Mouse (Mus musculus) activated CD4-positive, CD25-positive, alpha-beta regulatory T cell, adult 4 months (primary cell): ENCODE measurements at regions not wholly inside any gene's neighbourhood (a gene's known extent, or its start where the extent isn't known, plus 50 kb on each side); places are given as distances from the start of the nearest gene placed in this dataset.

Experiments
- ATAC-seq: one replicate; pipeline ENCODE4 v1.8.0; 2017

- ATAC-seq: no peak
Measured at GRCm38 (mm10) chr6:31285064-31285463, 113.5 kb upstream of the Mkln1 start.

GRCm38 (mm10) chr6:31285981-31286737 is 112.4 kb upstream of the Mkln1 start:
- ATAC-seq: no peak

- ATAC-seq: no peak
Measured at GRCm38 (mm10) chr6:31287176-31287575, 111.4 kb upstream of the Mkln1 start.

GRCm38 (mm10) chr6:31287686-31288085 is 110.8 kb upstream of the Mkln1 start:
- ATAC-seq: no peak

GRCm38 (mm10) chr6:31288421-31289233 is 109.9 kb upstream of the Mkln1 start:
- no peak for ATAC-seq

GRCm38 (mm10) chr6:31289234-31289486 is 109.4 kb upstream of the Mkln1 start:
- ATAC-seq: no peak

- no peak for ATAC-seq
Measured at GRCm38 (mm10) chr6:31292081-31292480, 106.5 kb upstream of the Mkln1 start.

- no peak for ATAC-seq
Measured at GRCm38 (mm10) chr6:31293008-31293407, 105.5 kb upstream of the Mkln1 start.

- no peak for ATAC-seq
Measured at GRCm38 (mm10) chr6:31299395-31299794, 99.1 kb upstream of the Mkln1 start.

GRCm38 (mm10) chr6:31305736-31306135 is 92.8 kb upstream of the Mkln1 start:
- ATAC-seq: no peak

- no peak for ATAC-seq
Measured at GRCm38 (mm10) chr6:31307047-31307633, 91.4 kb upstream of the Mkln1 start.

- ATAC-seq: no peak
Measured at GRCm38 (mm10) chr6:31307899-31308298, 90.6 kb upstream of the Mkln1 start.

- peak; percentile 72 for ATAC-seq
Measured at GRCm38 (mm10) chr6:31310660-31311059, 87.9 kb upstream of the Mkln1 start.

- ATAC-seq: no peak
Measured at GRCm38 (mm10) chr6:31313869-31314470, 84.6 kb upstream of the Mkln1 start.

GRCm38 (mm10) chr6:31317741-31318225 is 80.8 kb upstream of the Mkln1 start:
- ATAC-seq: no peak

- ATAC-seq: peak; percentile 69
Measured at GRCm38 (mm10) chr6:31318506-31318905, 80.0 kb upstream of the Mkln1 start.

- ATAC-seq: no peak
Measured at GRCm38 (mm10) chr6:31319431-31319830, 79.1 kb upstream of the Mkln1 start.

- ATAC-seq: no peak
Measured at GRCm38 (mm10) chr6:31320141-31320830, 78.2 kb upstream of the Mkln1 start.

GRCm38 (mm10) chr6:31321066-31321846 is 77.3 kb upstream of the Mkln1 start:
- ATAC-seq: no peak

GRCm38 (mm10) chr6:31321902-31322301 is 76.6 kb upstream of the Mkln1 start:
- ATAC-seq: no peak

- no peak for ATAC-seq
Measured at GRCm38 (mm10) chr6:31323228-31324190, 75.0 kb upstream of the Mkln1 start.
